Mouse (Mus musculus): ENCODE results near the gene Gm49354.

DNA sequence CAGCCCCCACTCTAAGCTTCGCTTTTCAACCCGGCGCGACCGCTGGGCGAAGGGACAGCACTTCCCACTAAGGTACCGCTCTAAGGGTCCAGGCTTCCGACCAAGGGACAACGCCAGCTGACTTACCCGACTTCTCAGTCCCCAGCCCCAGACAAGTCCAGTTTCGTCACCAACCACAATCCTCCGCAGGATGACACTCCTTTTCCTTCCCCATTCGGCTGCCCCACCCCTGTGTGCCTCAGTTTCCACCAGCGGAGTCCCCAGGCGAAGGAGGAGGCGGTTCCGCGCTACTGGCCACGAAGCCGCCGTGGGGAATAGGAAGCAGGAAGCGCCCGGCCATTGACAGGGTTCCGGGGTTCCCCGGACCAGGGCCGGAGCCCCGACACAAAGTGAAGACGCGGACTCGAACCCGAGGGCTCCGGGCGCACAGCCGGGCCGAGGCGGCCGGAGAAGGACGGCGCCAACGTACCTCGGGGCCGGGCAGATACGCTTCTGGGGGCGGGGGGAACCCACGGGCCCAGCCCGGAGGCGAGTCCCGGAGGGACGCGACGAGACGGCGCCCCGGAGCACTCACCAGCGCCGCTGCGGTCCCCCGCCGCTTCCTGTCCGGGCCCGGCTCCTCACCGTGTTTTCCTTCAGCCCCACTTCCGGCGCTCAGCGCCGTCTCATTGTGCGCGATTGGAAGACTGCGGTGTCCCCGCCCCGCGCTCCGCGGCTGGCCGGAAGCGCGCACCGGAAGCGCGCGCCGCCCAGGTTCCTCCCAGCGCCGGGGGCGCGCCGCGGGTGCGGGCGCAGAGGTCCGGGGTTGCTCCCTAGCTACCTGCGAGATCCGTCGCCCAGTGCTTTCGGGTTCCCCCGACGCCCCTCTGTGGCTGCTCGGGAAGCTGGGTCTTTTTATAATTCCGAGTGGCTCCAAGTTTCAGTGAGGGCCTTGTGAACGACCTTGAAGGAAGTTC is 40.7 kb upstream of the Gm49354 start, which contains the start of gene Tut7:
- TF ChIP-seq CTCF (IDR thresholded peaks at IDR 0.05; ENCODE audit: low read depth) (no peak), EP300 (IDR thresholded peaks at IDR 0.05; ENCODE audit: low read depth) (peak; percentile 53)

All from liver, postnatal 0 days (tissue).